9 mouse cellular contexts compared by ENCODE assay signal in genomic region chr12:83987242-83987582, GRCm38 (mm10). TPM values are rescaled to one million over a fixed set of nuclear protein-coding genes. Genes with fewer than 3 reads are reported as not detected.
DNase-seq lines count a peak whose midpoint lies in the region; ATAC-seq and TF ChIP-seq lines count a peak whose summit lies in the region.
"Had no signal": no experiment of that assay in that cellular context is flagged by ENCODE, and none has a peak within 500 bp of the region (broad histone marks: within the 10 kb centered on the region; RNA-seq: fewer than 3 reads in every experiment).

No protein-coding gene starts in this region.

- 0 out of 2 replicates have a peak, but pooled peaks cover 3% of the 10 kb centered on the region for H3K36me3 ChIP-seq in heart, embryonic 12.5 days
- H3K36me3 ChIP-seq in hindbrain, embryonic 11.5 days (ENCODE audit: control insufficient read depth, insufficient read depth, low read length): no peaks in the 10 kb centered on the region
- H3K36me3 ChIP-seq in midbrain, embryonic 10.5 days: peaks cover 8% of the 10 kb centered on the region; the same call in 1 of the 2 replicates

- H3K9ac ChIP-seq in heart, embryonic 12.5 days: peak overlapping the region; percentile 83; the same call in 1 of the 2 replicates
- no peak overlapping the region for H3K9ac ChIP-seq in hindbrain, embryonic 11.5 days (ENCODE audit: low read depth, low read length)

- H3K27me3 ChIP-seq in heart, embryonic 12.5 days (replicated peaks): no peaks in the 10 kb centered on the region
- H3K27me3 ChIP-seq in hindbrain, embryonic 11.5 days (ENCODE audit: control insufficient read depth, insufficient read depth, low read length): no peaks in the 10 kb centered on the region
- H3K27me3 ChIP-seq in midbrain, embryonic 10.5 days (ENCODE audit: low read depth, poor library complexity, severe bottlenecking): 0 out of 2 replicates have a peak, but pooled peaks cover 5% of the 10 kb centered on the region

- no peak for TF ChIP-seq CTCF in bone marrow macrophage, adult 2 months (IDR thresholded peaks at IDR 0.05; ENCODE audit: low read depth, low read length)

- ATAC-seq in heart, embryonic 12.5 days (ENCODE audit: insufficient number of reproducible peaks, low FRiP score): peak; percentile 46; the same call in 1 of the 2 replicates
- ATAC-seq in hindbrain, embryonic 11.5 days (ENCODE audit: low FRiP score): peak; percentile 16; the same call in 1 of the 2 replicates

- 17% methylated on average over 8 of the region's 8 CpGs for WGBS in heart, embryonic 12.5 days
- WGBS in hindbrain, embryonic 11.5 days: 42% methylated on average over 8 of the region's 8 CpGs
- 43% methylated on average over 8 of the region's 8 CpGs for WGBS in midbrain, embryonic 10.5 days

- no peak for DNase-seq in heart, postnatal 14 days
- DNase-seq in hindbrain, embryonic 11.5 days (ENCODE audit: low spot score): no peak
- DNase-seq in midbrain, embryonic 10.5 days (ENCODE audit: low spot score): no peak
- DNase-seq in right cerebral cortex, postnatal 10 days (ENCODE audit: low spot score in 2 of 2): no peak
- DNase-seq in T-cell, adult 2 months (ENCODE audit: low spot score): no peak
- no peak for DNase-seq in left cerebral cortex, postnatal 10 days (ENCODE audit: extremely low spot score in 1 of 2, low spot score in 2 of 2)

- H3K27ac ChIP-seq in heart, embryonic 12.5 days (ENCODE audit: poor library complexity, severe bottlenecking): peak overlapping the region; percentile 97
- peak overlapping the region; percentile 51 for H3K27ac ChIP-seq in bone marrow macrophage, adult 2 months (ENCODE audit: insufficient read depth, low read depth, low read length)
- H3K27ac ChIP-seq in hindbrain, embryonic 11.5 days (ENCODE audit: low read depth, low read length): peak overlapping the region; percentile 65; the same call in 1 of the 2 replicates
- H3K27ac ChIP-seq in midbrain, embryonic 10.5 days (replicated peaks): peak overlapping the region; percentile 92

- no peaks in the 10 kb centered on the region; the same call in 1 of the 2 replicates for H3K9me3 ChIP-seq in heart, embryonic 12.5 days (replicated peaks)
- H3K9me3 ChIP-seq in hindbrain, embryonic 11.5 days (ENCODE audit: control insufficient read depth, low read length): no peaks in the 10 kb centered on the region
- no peaks in the 10 kb centered on the region for H3K9me3 ChIP-seq in midbrain, embryonic 10.5 days (replicated peaks)

- peak overlapping the region; percentile 70 for H3K4me3 ChIP-seq in heart, embryonic 12.5 days
- peak overlapping the region; percentile 63 for H3K4me3 ChIP-seq in bone marrow macrophage, adult 2 months (ENCODE audit: insufficient read depth, low read length)
- peak overlapping the region; percentile 43 for H3K4me3 ChIP-seq in hindbrain, embryonic 11.5 days (ENCODE audit: low read depth, low read length)
- peak overlapping the region; percentile 67 for H3K4me3 ChIP-seq in midbrain, embryonic 10.5 days

- H3K4me2 ChIP-seq in heart, embryonic 12.5 days: peak overlapping the region; percentile 72
- H3K4me2 ChIP-seq in hindbrain, embryonic 11.5 days (replicated peaks; ENCODE audit: low read depth, low read length): peak overlapping the region; percentile 64

- intact Hi-C loops in heart, postnatal 14 days (cut with DNase I): no loop called here
- intact Hi-C loops in left cerebral cortex, postnatal 10 days (cut with DNase I): loop anchor here (5.0 kb wide), 1 partner anchor 45 kb away; no protein-coding TSS in a partner anchor

- no peak for TF ChIP-seq POLR2A in bone marrow macrophage, adult 2 months (IDR thresholded peaks at IDR 0.05; ENCODE audit: borderline replicate concordance, low read depth, low read length)

- peaks cover 9% of the 10 kb centered on the region for H3K4me1 ChIP-seq in heart, embryonic 12.5 days (replicated peaks)
- H3K4me1 ChIP-seq in bone marrow macrophage, adult 2 months (ENCODE audit: control insufficient read depth, insufficient read depth, low read length): peaks cover 9% of the 10 kb centered on the region
- H3K4me1 ChIP-seq in hindbrain, embryonic 11.5 days (replicated peaks; ENCODE audit: control insufficient read depth, insufficient read depth, low read length): no peaks in the 10 kb centered on the region
- peaks cover 28% of the 10 kb centered on the region for H3K4me1 ChIP-seq in midbrain, embryonic 10.5 days

RNA-seq across cellular contexts. Expression of gene Acot2, which starts 0.4 kb away (rescaled TPM):
- polyA plus RNA-seq in heart, embryonic 12.5 days (2016; fragmentation: Nextera tagmentation; extraction: Ambion mirVana): 43.8 and 45.1 TPM in 2 replicates
- total RNA-seq in heart, postnatal 14 days (2021): 100 to 1,000 TPM; 146 to 155 TPM
- 12.5 and 15.0 TPM in 2 replicates for polyA plus RNA-seq in bone marrow macrophage, adult 2 months (2012; ENCODE audit: insufficient read depth, insufficient read length, missing spikeins)
- polyA plus RNA-seq in hindbrain, embryonic 11.5 days (2014; fragmentation: Nextera tagmentation; extraction: Ambion mirVana): 14.0 and 15.7 TPM in 2 replicates
- 20.1 and 21.1 TPM in 2 replicates for polyA plus RNA-seq in midbrain, embryonic 10.5 days (2016; fragmentation: Nextera tagmentation; extraction: Ambion mirVana)
- 1 to 10 TPM; 7.6 to 7.7 TPM for total RNA-seq in left cerebral cortex, postnatal 10 days (2021)

RNA-seq across cellular contexts. Expression of gene Heatr4, which starts 2.6 kb away (rescaled TPM):
- not detected in 2 replicates for polyA plus RNA-seq in heart, embryonic 12.5 days (2016; fragmentation: Nextera tagmentation; extraction: Ambion mirVana)
- total RNA-seq in heart, postnatal 14 days (2021): not detected
- not detected in 2 replicates for polyA plus RNA-seq in bone marrow macrophage, adult 2 months (2012; ENCODE audit: insufficient read depth, insufficient read length, missing spikeins)
- polyA plus RNA-seq in hindbrain, embryonic 11.5 days (2014; fragmentation: Nextera tagmentation; extraction: Ambion mirVana): 0.08 TPM in 1 of 2 replicates, not detected in the other
- not detected in 2 replicates for polyA plus RNA-seq in midbrain, embryonic 10.5 days (2016; fragmentation: Nextera tagmentation; extraction: Ambion mirVana)
- total RNA-seq in left cerebral cortex, postnatal 10 days (2021): not detected
- total RNA-seq: ES-E14 had no signal

RNA-seq across cellular contexts. Expression of gene Acot1, which starts 22.1 kb away (rescaled TPM):
- 20.0 and 21.3 TPM in 2 replicates for polyA plus RNA-seq in heart, embryonic 12.5 days (2016; fragmentation: Nextera tagmentation; extraction: Ambion mirVana)
- 10 to 100 TPM; 70.0 to 79.3 TPM for total RNA-seq in heart, postnatal 14 days (2021)
- 13.0 and 14.5 TPM in 2 replicates for polyA plus RNA-seq in bone marrow macrophage, adult 2 months (2012; ENCODE audit: insufficient read depth, insufficient read length, missing spikeins)
- 45.5 and 49.5 TPM in 2 replicates for polyA plus RNA-seq in hindbrain, embryonic 11.5 days (2014; fragmentation: Nextera tagmentation; extraction: Ambion mirVana)
- polyA plus RNA-seq in midbrain, embryonic 10.5 days (2016; fragmentation: Nextera tagmentation; extraction: Ambion mirVana): 46.6 and 52.5 TPM in 2 replicates
- 10 to 100 TPM; 18.6 to 20.2 TPM for total RNA-seq in left cerebral cortex, postnatal 10 days (2021)

RNA-seq across cellular contexts. Expression of gene Riox1, which starts 36.8 kb away (rescaled TPM):
- polyA plus RNA-seq in heart, embryonic 12.5 days (2016; fragmentation: Nextera tagmentation; extraction: Ambion mirVana): 14.7 and 16.5 TPM in 2 replicates
- 1 to 10 TPM; 5.0 to 5.9 TPM for total RNA-seq in heart, postnatal 14 days (2021)
- 7.2 and 8.0 TPM in 2 replicates for polyA plus RNA-seq in bone marrow macrophage, adult 2 months (2012; ENCODE audit: insufficient read depth, insufficient read length, missing spikeins)
- 14.9 and 15.0 TPM in 2 replicates for polyA plus RNA-seq in hindbrain, embryonic 11.5 days (2014; fragmentation: Nextera tagmentation; extraction: Ambion mirVana)
- polyA plus RNA-seq in midbrain, embryonic 10.5 days (2016; fragmentation: Nextera tagmentation; extraction: Ambion mirVana): 13.7 and 15.5 TPM in 2 replicates
- total RNA-seq in left cerebral cortex, postnatal 10 days (2021): 10 to 100 TPM; 16.6 to 17.1 TPM

RNA-seq across cellular contexts. Expression of gene Acot4, which starts 51.0 kb away (rescaled TPM):
- 0.36 and 0.64 TPM in 2 replicates for polyA plus RNA-seq in heart, embryonic 12.5 days (2016; fragmentation: Nextera tagmentation; extraction: Ambion mirVana)
- total RNA-seq in heart, postnatal 14 days (2021): 1 to 10 TPM in 1 of 2 experiments, under 1 TPM in 1; 0.85 to 1.2 TPM
- polyA plus RNA-seq in bone marrow macrophage, adult 2 months (2012; ENCODE audit: insufficient read depth, insufficient read length, missing spikeins): 0.09 and 0.36 TPM in 2 replicates
- 0.14 and 0.63 TPM in 2 replicates for polyA plus RNA-seq in hindbrain, embryonic 11.5 days (2014; fragmentation: Nextera tagmentation; extraction: Ambion mirVana)
- 0.06 and 0.21 TPM in 2 replicates for polyA plus RNA-seq in midbrain, embryonic 10.5 days (2016; fragmentation: Nextera tagmentation; extraction: Ambion mirVana)
- total RNA-seq in left cerebral cortex, postnatal 10 days (2021): 1 to 10 TPM; 2.3 to 3.0 TPM
